Mouse (Mus musculus) midbrain, embryonic 14.5 days (tissue): ENCODE results near the gene Extl2. TPM values are rescaled to one million over a fixed set of nuclear protein-coding genes. Genes with fewer than 3 reads are reported as not detected.

ENCODE experiments used
- microRNA-seq: library from miRNA; unstranded; fragments of <30 nt; microRNA quantifications from one replicate; pipeline ENCODE4, GENCODE M21; 2016
- polyA plus RNA-seq: library from polyadenylated mRNA; unstranded; fragments of >200 nt; fragmentation: Nextera tagmentation; extraction: Ambion mirVana; gene quantifications from 2 replicates; pipeline ENCODE4 v1.2.1, GENCODE M21; 2014

Gene Extl2
- polyA plus RNA-seq, 1 experiment from 2014 or later, result 32.8 TPM

Small RNAs within 50 kb of the gene (microRNA-seq; reads per million reads assigned to microRNA genes)
- gene Mir669n, result not detected

Other genes with a start within 250 kb of the Extl2 start
- 24.2 and 25.0 TPM in 2 replicates for gene Dph5, start 119.6 kb upstream of the Extl2 start, polyA plus RNA-seq
- 19.6 and 26.8 TPM in 2 replicates for gene Slc30a7, start 56 bp upstream of the Extl2 start, polyA plus RNA-seq
- 30.1 and 43.6 TPM in 2 replicates for gene Vcam1, start 122.2 kb downstream of the Extl2 start, polyA plus RNA-seq
- gene Gpr88, start 246.0 kb downstream of the Extl2 start, polyA plus RNA-seq, result 1.8 and 2.8 TPM in 2 replicates